Mouse (Mus musculus) retina, postnatal 7 days (tissue): ENCODE measurements around the gene Snx10.

ENCODE experiments used
- DNase-seq: peaks from one replicate; pipeline ENCODE4 v3.0.0-alpha.2; 2012; ENCODE audit warnings: low read depth, low spot score

Gene Snx10

DNA sequence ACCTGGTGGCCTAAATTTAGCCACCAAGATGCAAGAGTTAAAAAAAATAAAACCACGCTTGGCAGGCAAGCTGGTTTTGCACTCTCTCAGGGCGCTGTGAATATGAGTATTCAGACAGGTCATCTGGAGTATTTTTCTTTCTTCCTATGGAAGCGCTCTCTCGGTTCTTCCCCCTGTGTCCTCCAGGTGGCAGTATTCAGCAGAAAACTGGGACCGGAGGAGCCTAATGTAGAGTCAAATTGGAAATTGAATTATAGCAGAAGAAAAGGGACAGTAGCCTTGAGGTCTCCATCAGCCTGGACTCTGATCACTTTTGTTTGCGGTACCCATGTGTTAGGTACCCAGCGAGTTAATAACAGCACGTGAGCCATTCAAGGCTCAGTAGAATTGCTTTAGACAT lies 62.3 kb downstream of the Snx10 start:
- peak; percentile 63 for DNase-seq

DNA sequence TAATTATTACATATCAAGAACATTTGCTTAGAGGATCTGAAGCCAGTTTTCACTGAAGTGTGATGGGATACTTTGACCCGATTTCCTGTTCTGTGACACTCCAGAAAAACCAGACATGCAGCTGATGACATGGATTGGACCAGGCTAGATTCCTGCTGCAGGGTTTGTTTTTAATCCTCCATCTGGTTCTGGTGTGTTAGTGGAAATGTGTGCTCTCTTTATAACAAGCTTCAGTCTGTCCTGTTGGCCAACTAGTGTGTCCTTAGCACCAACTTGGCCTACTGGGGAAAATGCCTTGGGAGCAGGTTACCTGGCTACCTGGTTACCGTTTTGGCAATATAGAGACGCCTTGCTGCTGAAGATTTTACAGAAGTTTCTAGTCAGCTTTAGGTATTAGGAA lies 63.6 kb downstream of the Snx10 start:
- DNase-seq = no peak

GRCm38 (mm10) chr6:51591264-51591663 lies 67.6 kb downstream of the Snx10 start:
- no peak for DNase-seq

GRCm38 (mm10) chr6:51591844-51592243 lies 68.1 kb downstream of the Snx10 start:
- DNase-seq = no peak

DNA sequence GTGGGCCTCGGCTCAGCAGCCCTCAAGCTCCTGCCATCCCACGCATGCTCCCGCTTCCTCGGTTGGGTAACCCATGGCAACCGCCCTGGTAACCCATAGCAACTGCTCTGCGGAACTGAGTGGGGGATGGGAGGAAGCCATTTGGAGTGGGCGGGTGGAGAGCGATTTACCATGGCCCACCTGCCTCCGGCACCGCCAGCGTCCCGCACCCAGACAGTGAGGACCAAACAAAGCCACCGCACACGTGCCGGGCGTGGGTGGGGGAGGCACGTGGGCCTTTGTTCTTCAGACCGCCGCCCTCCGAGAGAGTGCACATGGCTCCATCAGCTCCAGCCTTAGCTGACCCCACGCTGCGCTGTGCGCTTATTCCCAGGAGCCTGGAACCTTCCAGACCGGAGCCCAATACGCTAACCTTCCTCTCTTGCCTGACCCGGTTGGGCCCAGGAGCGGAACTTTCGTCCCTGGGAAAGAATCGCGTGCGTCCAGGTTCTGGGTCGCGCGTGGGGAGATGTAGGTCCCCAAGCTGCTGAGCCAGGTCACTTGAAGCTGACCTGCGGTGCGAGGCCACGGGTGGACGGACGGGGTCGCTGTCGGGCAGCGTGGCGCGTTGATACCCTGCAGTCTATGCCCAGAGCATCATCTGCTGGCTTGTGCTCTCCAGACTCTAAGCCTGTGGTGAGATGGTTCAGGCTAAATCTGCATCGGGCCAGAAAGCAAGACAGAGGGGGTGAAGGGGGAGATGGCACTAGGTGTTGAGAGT lies 68.8 kb downstream of the Snx10 start:
- peak; percentile 68 for DNase-seq

GRCm38 (mm10) chr6:51593446-51594035 lies 69.8 kb downstream of the Snx10 start:
- DNase-seq = no peak

GRCm38 (mm10) chr6:51594516-51594915 lies 70.8 kb downstream of the Snx10 start:
- no peak for DNase-seq

DNA sequence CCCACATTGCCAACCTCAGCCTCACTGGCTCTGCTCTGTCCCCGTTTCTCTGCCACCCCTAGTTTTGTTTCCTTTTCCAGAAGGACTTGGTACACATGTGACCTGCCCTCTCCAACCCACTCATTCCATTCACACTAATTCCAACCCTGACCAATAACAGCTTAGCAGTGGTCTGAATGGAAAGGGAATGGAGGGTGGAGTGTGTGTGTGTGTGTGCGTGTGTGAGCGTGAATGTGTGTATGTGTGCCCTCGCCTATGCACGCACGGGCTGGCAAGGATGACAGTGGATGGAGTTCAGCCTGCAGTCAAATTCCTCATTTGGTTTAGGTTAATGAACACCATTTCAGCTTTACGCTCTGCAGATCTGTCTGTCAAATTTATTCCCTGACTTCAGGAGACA lies 74.4 kb downstream of the Snx10 start:
- DNase-seq = no peak

GRCm38 (mm10) chr6:51600412-51600811 lies 76.7 kb downstream of the Snx10 start:
- no peak for DNase-seq

DNA sequence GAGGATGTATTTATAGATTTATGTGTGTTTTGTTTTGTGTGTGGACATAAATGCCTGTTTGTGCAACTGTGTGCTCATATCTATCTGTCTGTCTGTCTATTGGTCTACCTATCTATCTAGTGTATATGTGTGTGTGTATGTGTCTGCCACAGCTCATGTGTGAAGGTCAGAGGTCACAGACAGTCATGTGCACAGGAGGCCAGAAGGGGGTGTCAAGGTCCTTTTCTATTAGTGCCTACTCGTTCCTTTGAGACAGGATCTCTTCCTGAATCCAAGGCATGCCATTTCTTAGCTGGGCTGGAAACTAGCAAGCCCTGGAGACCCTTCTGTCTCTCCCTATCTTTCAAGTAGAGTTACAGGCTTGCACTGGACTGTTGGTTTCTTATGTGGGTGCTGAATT lies 78.6 kb downstream of the Snx10 start:
- no peak for DNase-seq

DNA sequence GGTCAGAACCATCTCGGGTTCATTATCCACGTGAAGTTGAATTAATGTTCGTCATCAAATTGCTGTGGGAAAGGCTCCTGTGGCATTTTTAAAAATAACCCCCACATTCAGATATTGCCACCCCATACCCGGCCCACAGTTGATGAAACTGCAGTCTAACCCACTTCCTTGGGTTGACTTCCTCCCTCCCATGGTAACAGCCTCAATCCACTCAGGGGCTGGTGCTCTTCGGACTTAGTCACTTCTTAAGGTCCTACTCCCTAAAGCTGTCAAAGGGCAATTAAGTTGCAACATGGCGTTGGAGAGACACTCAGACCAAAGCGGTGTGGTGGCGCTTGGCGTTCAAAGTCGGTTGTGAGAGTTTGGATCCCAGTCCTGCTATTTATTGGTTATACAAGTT lies 80.0 kb downstream of the Snx10 start:
- DNase-seq = no peak

DNA sequence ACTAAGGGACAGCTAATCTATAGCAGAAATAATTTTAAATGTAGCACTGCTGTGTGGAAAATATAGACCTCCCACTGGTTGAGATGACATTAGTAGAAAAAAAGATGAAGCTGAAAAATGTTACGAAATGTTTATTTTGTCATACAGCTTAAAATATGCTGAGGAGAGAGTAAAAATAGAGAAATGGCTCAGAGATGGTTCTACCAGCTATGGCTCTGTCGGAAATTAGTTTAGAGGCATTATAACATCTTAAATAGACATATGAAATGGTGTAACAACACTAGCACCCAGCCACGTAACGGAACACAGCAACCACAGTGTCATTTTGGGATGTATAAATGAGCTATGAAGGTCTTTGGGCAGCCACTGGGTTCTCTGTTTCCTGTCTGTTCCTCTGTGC lies 82.5 kb downstream of the Snx10 start:
- DNase-seq = no peak

- DNase-seq = no peak
These were observed 83.1 kb downstream of the Snx10 start for GRCm38 (mm10) chr6:51606803-51607202.

- DNase-seq = no peak
These were observed 87.9 kb downstream of the Snx10 start for GRCm38 (mm10) chr6:51611621-51612020.

- no peak for DNase-seq
These were observed 88.8 kb downstream of the Snx10 start for GRCm38 (mm10) chr6:51612371-51613051.

GRCm38 (mm10) chr6:51613661-51614060 lies 90.0 kb downstream of the Snx10 start:
- no peak for DNase-seq

DNA sequence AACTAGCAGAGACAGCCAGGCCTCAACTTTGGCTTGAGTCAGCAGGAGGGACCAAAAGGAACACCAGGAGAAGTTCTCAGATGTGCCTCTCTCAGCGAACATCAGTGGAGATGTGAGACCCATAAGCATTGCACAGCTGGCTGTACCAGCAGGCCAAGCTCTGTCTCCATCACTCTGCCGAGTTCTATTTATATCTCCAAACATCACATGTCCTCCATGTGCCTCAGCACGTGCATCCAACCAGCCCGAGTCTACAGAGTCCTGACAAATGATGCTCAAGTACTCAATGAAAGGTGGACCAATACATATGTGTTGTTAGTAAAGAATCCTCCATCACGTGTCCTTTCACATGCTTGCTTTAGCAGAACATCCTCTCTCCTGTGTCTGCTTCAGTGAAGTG lies 103.1 kb downstream of the Snx10 start:
- DNase-seq = no peak

GRCm38 (mm10) chr6:51629671-51630070 lies 106.0 kb downstream of the Snx10 start:
- no peak for DNase-seq

- DNase-seq = no peak
These were observed 106.5 kb downstream of the Snx10 start for GRCm38 (mm10) chr6:51630184-51630583.

DNA sequence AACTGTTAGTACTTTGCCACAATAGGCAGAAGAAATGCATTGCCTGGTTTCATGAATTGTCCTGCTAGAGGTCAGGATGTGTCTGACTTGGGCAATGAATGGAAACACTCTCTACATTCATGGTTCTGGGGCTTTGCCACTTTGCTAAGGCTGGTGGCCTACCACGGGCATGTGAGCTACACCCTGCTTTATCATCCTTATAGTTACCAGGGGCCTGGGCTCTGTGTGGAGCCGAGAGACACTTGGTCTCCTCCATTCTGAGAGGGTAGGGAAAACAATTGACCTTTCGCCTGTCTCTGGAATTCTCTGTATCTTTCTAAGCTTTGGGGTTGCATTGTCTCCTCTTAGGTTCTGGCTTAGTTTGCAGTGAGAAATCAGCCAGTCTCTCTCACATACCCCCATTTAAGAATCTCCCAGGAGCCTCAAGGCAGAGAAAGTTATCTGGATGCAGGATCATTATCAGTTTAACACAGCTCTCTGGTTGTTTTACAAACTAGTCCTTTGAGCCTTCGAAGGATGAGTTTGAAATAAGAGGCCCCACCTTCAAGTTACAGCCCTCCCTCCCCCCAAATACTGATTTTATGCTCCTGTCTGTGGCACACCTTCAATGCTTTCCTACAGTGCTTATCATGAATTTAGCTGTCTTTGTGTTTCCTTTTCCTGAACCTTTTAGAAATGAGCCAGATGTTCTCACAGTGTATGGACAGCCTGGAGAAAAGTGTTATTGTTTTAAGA lies 109.4 kb downstream of the Snx10 start:
- DNase-seq = no peak

- no peak for DNase-seq
These were observed 110.1 kb downstream of the Snx10 start for GRCm38 (mm10) chr6:51633663-51634362.
